Mouse (Mus musculus) neural tube, embryonic 14.5 days (tissue): ENCODE results near the gene Pcyt1b. TPM values are rescaled to one million over a fixed set of nuclear protein-coding genes. Genes with fewer than 3 reads are reported as not detected.

Experiments used
- ATAC-seq: fragments of 200-750 bp; cut with Nextera tagmentation; 2 replicates; pipeline ENCODE4 v1.8.0; 2017; ENCODE audit warnings: low read depth, mild to moderate bottlenecking, moderate TSS enrichment, moderate library complexity
- H3K27ac ChIP-seq: fragments of 300-500 bp; sonication (generic); 2 replicates; pipeline ENCODE4 v1.5.1; 2014; ENCODE audit warnings: low read depth, mild to moderate bottlenecking, control low read depth, low read length, moderate library complexity, mixed read lengths
- H3K27me3 ChIP-seq: fragments of 300-500 bp; sonication (generic); 2 replicates; pipeline ENCODE4 v1.6.1; 2014; ENCODE audit warnings: low read length; ENCODE audit not compliant: control insufficient read depth, insufficient read depth
- H3K36me3 ChIP-seq: fragments of 300-500 bp; sonication (generic); 2 replicates; pipeline ENCODE4 v1.6.1; 2014; ENCODE audit warnings: low read length, mixed read lengths; ENCODE audit not compliant: control insufficient read depth, insufficient read depth
- H3K4me1 ChIP-seq: fragments of 300-500 bp; sonication (generic); 2 replicates; pipeline ENCODE4 v1.6.1; 2014; ENCODE audit warnings: low read length; ENCODE audit not compliant: control insufficient read depth, insufficient read depth
- H3K4me2 ChIP-seq: fragments of 300-500 bp; sonication (generic); 2 replicates; pipeline ENCODE4 v1.6.1; 2014; ENCODE audit warnings: mild to moderate bottlenecking, low read depth, low read length, control low read depth
- H3K4me3 ChIP-seq: fragments of 300-500 bp; sonication (generic); 2 replicates; pipeline ENCODE4 v1.5.1; 2014; ENCODE audit warnings: low read depth, low read length, control low read depth, mixed read lengths
- H3K9ac ChIP-seq: fragments of 300-500 bp; sonication (generic); replicated peaks from 2 replicates; pipeline ENCODE4 v1.6.1; 2014; ENCODE audit warnings: low read depth, mild to moderate bottlenecking, control low read depth, low read length, mixed read lengths
- H3K9me3 ChIP-seq: fragments of 300-500 bp; sonication (generic); 2 replicates; pipeline ENCODE4 v1.6.1; 2016; ENCODE audit warnings: low read length; ENCODE audit not compliant: control insufficient read depth
- WGBS: fragments of 180-500 bp; shearing (Covaris S2); extraction: QIAGEN DNeasy Blood & Tissue Kit; methylation state at CpG from one replicate; pipeline ENCODE4 v1.1.7; 2014; 5-methylcytosine and 5-hydroxymethylcytosine counted together
- polyA plus RNA-seq: library from polyadenylated mRNA; unstranded; fragments of >200 nt; fragmentation: Nextera tagmentation; extraction: Ambion mirVana; gene quantifications from 2 replicates; pipeline ENCODE4 v1.2.1, GENCODE M21; 2014

Gene Pcyt1b
- polyA plus RNA-seq: 22.0 and 24.9 TPM in 2 replicates

DNA sequence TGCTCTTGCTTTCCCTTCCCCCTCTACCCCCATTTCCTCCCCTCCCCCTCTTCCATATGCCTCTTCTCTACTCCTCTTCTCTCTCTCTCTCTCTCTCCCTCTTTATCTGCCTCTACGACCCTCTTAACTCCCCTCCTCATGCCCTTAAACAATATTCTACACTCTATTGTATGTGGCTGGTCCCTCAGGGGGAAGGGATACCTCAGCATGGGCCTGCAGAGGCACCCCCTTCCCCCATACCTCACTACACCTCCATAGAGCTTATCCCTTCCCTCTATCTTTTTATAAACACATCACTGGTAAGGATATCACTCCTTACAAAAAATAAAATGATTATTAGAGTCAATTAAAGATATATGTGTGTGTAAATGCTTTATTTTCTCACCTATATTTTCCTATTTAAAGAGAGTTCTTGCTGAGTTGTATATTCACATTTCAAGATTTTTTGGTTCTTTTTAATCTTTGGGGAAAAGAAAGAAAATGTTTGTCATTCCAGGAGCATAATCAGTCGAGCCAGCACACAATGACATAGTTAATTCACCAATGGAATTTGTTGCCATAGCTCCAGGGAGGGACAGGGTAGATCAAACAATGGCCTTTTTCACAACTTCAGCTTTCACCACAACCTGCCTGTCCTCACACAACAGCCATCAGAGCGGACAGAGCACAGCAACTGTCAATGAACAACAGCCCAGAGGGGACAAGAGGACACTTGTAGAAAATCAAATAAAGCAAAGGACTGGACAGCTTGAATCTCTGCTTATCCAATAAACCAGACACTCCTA lies at the start of gene Pcyt1b:
Pcyt1b (plus strand) TSS at position 646 of the 785 bp plus-strand sequence.
- no peaks in the 10 kb centered on the region for H3K27me3 ChIP-seq
- 17% methylated on average over 3 of the region's 3 CpGs for WGBS
- no peak within 1 kb of the TSS for H3K27ac ChIP-seq
- no peak within 1 kb of the TSS for H3K9ac ChIP-seq
- no peaks in the 10 kb centered on the region for H3K9me3 ChIP-seq
- no peak within 1 kb of the TSS for H3K4me2 ChIP-seq
- no peak within 1 kb of the TSS for H3K4me3 ChIP-seq
- no peak for ATAC-seq
- no peaks in the 10 kb centered on the region for H3K4me1 ChIP-seq
- no peaks in the 10 kb centered on the region for H3K36me3 ChIP-seq

DNA sequence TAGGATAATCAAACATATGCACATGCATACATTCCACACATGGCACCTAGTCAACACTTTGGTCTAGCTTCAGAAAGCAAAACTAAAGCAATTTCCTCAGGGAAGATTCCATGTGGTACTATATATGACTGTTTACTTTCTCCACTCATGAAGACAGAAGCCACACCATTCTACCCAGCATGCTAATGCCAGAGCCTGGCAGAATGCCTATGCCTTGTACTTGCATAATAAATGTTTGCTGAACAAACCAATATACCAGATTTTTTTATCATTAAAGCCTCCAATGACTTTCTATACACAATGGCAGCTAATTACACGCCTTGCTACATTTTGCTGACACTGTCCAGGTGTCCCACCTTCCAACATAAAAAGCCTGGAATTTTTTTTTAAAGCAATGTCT lies 24.4 kb upstream of the Pcyt1b start:
- H3K36me3 ChIP-seq: no peaks in the 10 kb centered on the region
- no peak overlapping the region for H3K27ac ChIP-seq
- no peaks in the 10 kb centered on the region for H3K4me1 ChIP-seq
- 75% methylated on average over 1 of the region's 1 CpGs for WGBS
- ATAC-seq: no peak
- no peak overlapping the region for H3K9ac ChIP-seq
- H3K27me3 ChIP-seq: no peaks in the 10 kb centered on the region
- H3K9me3 ChIP-seq: no peaks in the 10 kb centered on the region
- H3K4me3 ChIP-seq: no peak overlapping the region
- no peak overlapping the region for H3K4me2 ChIP-seq

DNA sequence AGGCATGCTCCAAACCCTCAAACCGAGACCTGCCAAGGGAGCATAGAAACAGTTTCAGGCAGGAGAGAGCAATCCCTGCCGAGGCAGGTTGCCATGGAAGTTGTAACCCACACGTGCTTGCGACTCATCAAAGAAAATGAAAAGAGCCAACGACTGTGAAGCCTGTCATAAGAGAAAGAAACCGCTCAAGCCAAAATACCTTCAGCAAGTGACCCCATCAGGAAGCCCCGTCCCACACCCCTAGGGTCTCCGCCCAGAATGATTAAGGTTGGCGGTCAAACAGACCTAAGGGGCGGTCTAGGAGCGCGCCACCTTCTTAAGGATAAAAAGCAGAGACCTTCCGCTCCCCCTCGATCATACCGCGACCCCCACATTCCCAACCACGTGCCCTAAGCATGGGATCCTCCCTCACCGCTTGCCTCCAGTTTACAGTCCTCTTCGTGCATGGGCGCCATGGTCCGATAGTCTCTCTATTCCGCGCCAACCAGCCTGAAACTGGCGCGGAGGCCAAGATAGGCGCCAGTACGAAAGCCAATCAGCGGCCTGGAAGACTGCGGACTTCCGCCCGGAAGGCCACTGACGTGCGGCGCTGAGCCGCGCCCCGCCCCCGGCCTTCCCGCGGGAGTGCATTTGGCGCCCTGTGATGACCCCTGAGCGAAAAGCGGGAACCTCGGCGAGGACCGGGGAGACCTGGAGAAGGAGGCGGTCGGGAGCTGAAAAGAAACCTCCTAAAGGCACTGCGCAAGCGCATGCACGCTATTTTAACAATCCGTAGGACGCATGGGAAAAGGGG lies 22.8 kb upstream of the Pcyt1b start, which contains the start of gene Pola1:
Pola1 (minus strand) TSS at position 499 of the 793 bp plus-strand sequence.
- H3K4me1 ChIP-seq: no peaks in the 10 kb centered on the region
- no peaks in the 10 kb centered on the region for H3K27me3 ChIP-seq
- peak within 1 kb of the TSS; percentile 18 for H3K9ac ChIP-seq
- no peak within 1 kb of the TSS for H3K27ac ChIP-seq
- H3K4me2 ChIP-seq: peak within 1 kb of the TSS; percentile 45
- no peaks in the 10 kb centered on the region for H3K9me3 ChIP-seq
- peak; percentile 100 for ATAC-seq
- no peaks in the 10 kb centered on the region for H3K36me3 ChIP-seq
- WGBS: 18% methylated on average over 53 of the region's 53 CpGs
- peak within 1 kb of the TSS; percentile 45 for H3K4me3 ChIP-seq

DNA sequence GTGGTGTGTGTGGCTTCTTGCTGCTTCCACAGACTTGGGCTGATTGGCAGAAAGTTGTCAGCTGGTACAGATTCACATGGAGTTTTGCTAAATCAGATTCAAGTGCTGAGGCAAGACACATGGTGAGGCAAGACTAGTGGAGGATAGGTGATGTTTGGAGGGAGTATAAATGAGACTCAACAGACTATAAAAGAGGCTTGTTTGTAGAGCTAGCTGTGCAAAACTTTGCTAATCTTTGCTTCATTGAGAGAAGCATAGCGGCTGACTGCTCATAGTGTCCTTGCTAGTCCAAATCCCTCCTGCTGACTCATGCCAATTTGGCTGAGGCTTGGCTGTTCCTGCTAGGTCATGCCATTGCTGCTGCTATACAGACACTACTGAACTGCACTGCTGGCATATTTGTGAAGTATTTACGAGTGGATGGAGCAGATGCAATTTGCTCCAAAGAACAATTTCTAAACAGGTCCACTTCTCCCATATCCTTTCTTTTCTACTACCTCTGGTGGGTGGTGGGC lies 19.7 kb upstream of the Pcyt1b start:
- Histone ChIP-seq H3K4me1 (no peaks in the 10 kb centered on the region), H3K4me3 (no peak overlapping the region), H3K36me3 (no peaks in the 10 kb centered on the region), H3K9ac (no peak overlapping the region), H3K27ac (no peak overlapping the region), H3K4me2 (no peak overlapping the region), H3K27me3 (no peaks in the 10 kb centered on the region), H3K9me3 (no peaks in the 10 kb centered on the region)
- no peak for ATAC-seq
- WGBS: 85% methylated on average over 2 of the region's 2 CpGs

DNA sequence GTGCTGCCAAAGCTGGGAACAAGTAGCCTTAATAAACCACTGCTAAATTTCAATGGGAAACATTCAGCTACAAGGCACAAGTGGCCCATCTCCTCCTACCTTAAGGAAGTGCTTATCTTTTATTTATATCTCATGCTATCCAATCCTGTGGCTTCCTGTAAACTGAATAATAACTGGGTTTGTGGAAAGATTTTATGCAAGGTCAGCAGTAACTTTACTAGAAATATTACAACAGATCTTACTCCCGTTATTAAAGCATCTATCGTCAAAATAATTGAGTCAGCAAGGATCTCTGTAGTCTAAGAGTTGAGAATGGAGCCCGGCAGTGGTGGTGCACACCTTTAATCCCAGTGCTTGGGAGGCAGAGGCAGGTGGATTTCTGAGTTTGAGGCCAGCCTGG lies 11.1 kb upstream of the Pcyt1b start:
- no peak for ATAC-seq

DNA sequence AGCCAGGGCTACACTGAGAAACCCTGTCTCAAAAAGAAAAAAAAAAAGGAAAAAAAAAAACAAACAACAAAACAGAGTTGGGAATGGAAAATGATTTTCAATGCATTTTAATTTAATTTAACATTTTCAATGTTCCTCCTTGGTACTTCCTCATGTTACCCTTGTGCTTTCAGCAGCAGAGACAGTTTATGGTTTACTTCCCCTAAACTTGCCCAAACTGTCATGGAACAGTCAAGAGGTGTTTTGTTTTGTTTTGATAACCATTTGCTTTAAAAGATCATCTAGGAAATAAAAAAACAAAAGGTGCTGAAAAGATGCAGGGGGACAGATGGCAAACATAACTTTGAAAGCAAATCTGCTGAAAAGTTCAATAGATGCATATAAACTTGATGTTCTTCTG lies 10.6 kb upstream of the Pcyt1b start:
- Histone ChIP-seq H3K4me3 (no peak overlapping the region), H3K9ac (no peak overlapping the region), H3K4me2 (no peak overlapping the region), H3K36me3 (no peaks in the 10 kb centered on the region), H3K27ac (no peak overlapping the region), H3K27me3 (no peaks in the 10 kb centered on the region), H3K9me3 (no peaks in the 10 kb centered on the region), H3K4me1 (no peaks in the 10 kb centered on the region)
- ATAC-seq: no peak

More for the DNA sequence above, 11.1 kb upstream of the Pcyt1b start:
- Histone ChIP-seq H3K4me3 (no peak overlapping the region), H3K27ac (no peak overlapping the region), H3K4me1 (no peaks in the 10 kb centered on the region), H3K9ac (no peak overlapping the region), H3K4me2 (no peak overlapping the region), H3K36me3 (no peaks in the 10 kb centered on the region), H3K27me3 (no peaks in the 10 kb centered on the region), H3K9me3 (no peaks in the 10 kb centered on the region)
- WGBS: 93% methylated on average over 3 of the region's 3 CpGs

DNA sequence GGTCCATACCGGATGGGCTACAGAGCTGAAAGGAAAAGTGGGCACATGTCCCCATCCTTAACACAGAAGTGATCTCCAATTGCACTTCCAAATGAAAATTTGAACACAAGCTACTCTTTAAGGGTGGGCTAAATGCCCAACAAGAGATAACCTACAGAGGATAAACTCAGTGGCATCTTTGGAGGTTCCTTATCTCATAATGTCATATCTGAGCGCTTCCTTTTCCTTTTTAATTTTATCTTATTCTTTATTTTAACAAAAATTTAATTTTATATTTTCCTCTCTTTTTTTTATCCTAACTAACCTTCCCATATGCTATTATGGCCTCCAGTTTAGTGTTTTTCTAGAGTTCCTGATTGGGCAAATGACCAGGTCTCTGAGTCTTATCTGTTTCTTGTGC lies 3.9 kb upstream of the Pcyt1b start:
- Histone ChIP-seq H3K36me3 (no peaks in the 10 kb centered on the region), H3K9ac (no peak overlapping the region), H3K4me2 (no peak overlapping the region), H3K4me3 (no peak overlapping the region), H3K27me3 (no peaks in the 10 kb centered on the region), H3K9me3 (no peaks in the 10 kb centered on the region), H3K27ac (no peak overlapping the region), H3K4me1 (no peaks in the 10 kb centered on the region)
- 89% methylated on average over 2 of the region's 2 CpGs for whole genome bisulfite sequencing
- no peak for ATAC-seq

DNA sequence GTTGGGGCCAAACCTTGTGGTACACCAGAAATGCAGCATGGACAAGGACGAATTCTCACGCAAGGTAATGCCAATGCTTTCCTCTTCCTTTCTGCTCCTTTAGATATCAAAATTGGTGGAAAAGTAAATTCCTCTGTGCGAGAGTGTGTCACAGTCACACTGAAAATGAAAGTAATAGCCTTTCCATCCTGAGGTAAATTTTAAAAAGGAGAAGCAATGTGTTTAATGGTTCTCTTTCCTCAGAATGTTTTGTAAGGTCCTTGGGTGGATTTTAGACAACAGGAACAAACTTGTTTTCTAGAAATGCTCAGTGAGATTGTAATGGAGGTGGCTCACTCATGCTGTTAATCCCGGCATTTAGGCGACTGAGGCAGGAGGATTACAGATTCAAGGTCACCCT lies 490 bp downstream of the Pcyt1b start:
- no peaks in the 10 kb centered on the region for H3K27me3 ChIP-seq
- H3K36me3 ChIP-seq: no peaks in the 10 kb centered on the region
- no peak overlapping the region for H3K4me3 ChIP-seq
- H3K4me1 ChIP-seq: no peaks in the 10 kb centered on the region
- WGBS: 89% methylated on average over 5 of the region's 5 CpGs
- ATAC-seq: no peak
- no peak overlapping the region for H3K9ac ChIP-seq
- no peaks in the 10 kb centered on the region for H3K9me3 ChIP-seq
- no peak overlapping the region for H3K4me2 ChIP-seq
- no peak overlapping the region for H3K27ac ChIP-seq
